Mouse (Mus musculus): Measurements from ENCODE around the gene Ankrd23. TPM values are rescaled to one million over a fixed set of nuclear protein-coding genes. Genes with fewer than 3 reads are reported as not detected.

Gene Ankrd23
- polyA plus RNA-seq, 1 experiment: 5.8 TPM

- no peak overlapping the region for H3K27ac ChIP-seq (ENCODE audit: insufficient read depth, low read depth, low read length)
- TF ChIP-seq POLR2A (IDR thresholded peaks at IDR 0.05; ENCODE audit: low read depth, low read length) (no peak), CTCF (IDR thresholded peaks at IDR 0.05; ENCODE audit: extremely low read depth, insufficient read length, insufficient replicate concordance, low read depth, low read length) (no peak)
- no peak overlapping the region for H3K4me3 ChIP-seq (ENCODE audit: low read depth, low read length)
- no peaks in the 10 kb centered on the region for H3K4me1 ChIP-seq (ENCODE audit: control insufficient read depth, insufficient read depth, insufficient read length, low read length)
- peaks cover 6% of the 10 kb centered on the region for H3K36me3 ChIP-seq (ENCODE audit: control insufficient read depth, insufficient read depth, low read length)
- whole genome bisulfite sequencing: 84% methylated on average over 11 of the region's 11 CpGs
- H3K27me3 ChIP-seq (ENCODE audit: control insufficient read depth, insufficient read depth, low read length): no peaks in the 10 kb centered on the region
Measured at GRCm38 (mm10) chr1:36535477-36536396, 946 bp downstream of the Ankrd23 start.

- WGBS: 24% methylated on average over 6 of the region's 6 CpGs
- Histone ChIP-seq H3K27ac (ENCODE audit: insufficient read depth, low read depth, low read length) (no peak overlapping the region), H3K36me3 (ENCODE audit: control insufficient read depth, insufficient read depth, low read length) (peaks cover 4% of the 10 kb centered on the region), H3K4me1 (ENCODE audit: control insufficient read depth, insufficient read depth, insufficient read length, low read length) (no peaks in the 10 kb centered on the region), H3K27me3 (ENCODE audit: control insufficient read depth, insufficient read depth, low read length) (no peaks in the 10 kb centered on the region), H3K4me3 (ENCODE audit: low read depth, low read length) (no peak overlapping the region)
- TF ChIP-seq CTCF (IDR thresholded peaks at IDR 0.05; ENCODE audit: extremely low read depth, insufficient read length, insufficient replicate concordance, low read depth, low read length): no peak
- TF ChIP-seq POLR2A (IDR thresholded peaks at IDR 0.05; ENCODE audit: low read depth, low read length): no peak
Measured at GRCm38 (mm10) chr1:36534595-36535058, 2.1 kb downstream of the Ankrd23 start.

- H3K4me1 ChIP-seq (ENCODE audit: control insufficient read depth, insufficient read depth, insufficient read length, low read length): no peaks in the 10 kb centered on the region
- TF ChIP-seq POLR2A (IDR thresholded peaks at IDR 0.05; ENCODE audit: low read depth, low read length) (no peak), CTCF (IDR thresholded peaks at IDR 0.05; ENCODE audit: extremely low read depth, insufficient read length, insufficient replicate concordance, low read depth, low read length) (no peak)
- WGBS: 89% methylated on average over 6 of the region's 6 CpGs
- no peaks in the 10 kb centered on the region for H3K27me3 ChIP-seq (ENCODE audit: control insufficient read depth, insufficient read depth, low read length)
- peaks cover under 1% of the 10 kb centered on the region; the same call in 1 of the 2 replicates for H3K36me3 ChIP-seq (ENCODE audit: control insufficient read depth, insufficient read depth, low read length)
- no peak overlapping the region for H3K27ac ChIP-seq (ENCODE audit: insufficient read depth, low read depth, low read length)
- no peak overlapping the region for H3K4me3 ChIP-seq (ENCODE audit: low read depth, low read length)
Measured at GRCm38 (mm10) chr1:36533546-36533945, 3.1 kb downstream of the Ankrd23 start.

DNA sequence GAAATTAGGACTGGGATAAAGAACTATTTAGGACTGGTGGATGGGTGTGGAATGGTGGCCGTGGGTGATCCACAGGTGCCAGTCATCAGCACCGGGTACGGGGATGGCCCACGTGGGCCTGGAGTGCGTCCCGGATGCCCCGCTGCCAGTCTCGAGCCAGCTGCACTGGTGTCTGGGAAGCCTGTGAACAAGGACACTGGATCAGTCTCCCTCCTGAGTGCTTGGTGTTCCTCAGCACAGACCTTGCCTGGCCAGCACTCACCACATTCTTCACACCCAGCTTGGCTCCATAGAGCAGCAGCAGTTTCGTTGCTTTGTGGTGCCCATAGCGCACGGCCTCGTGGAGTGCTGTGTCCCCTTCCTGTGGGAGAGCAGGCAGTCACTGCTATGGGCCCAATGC is 5.2 kb downstream of the Ankrd23 start:
- 94% methylated on average over 12 of the region's 12 CpGs for WGBS
- H3K27me3 ChIP-seq (ENCODE audit: control insufficient read depth, insufficient read depth, low read length): no peaks in the 10 kb centered on the region
- H3K36me3 ChIP-seq (ENCODE audit: control insufficient read depth, insufficient read depth, low read length): peaks cover 5% of the 10 kb centered on the region; the same call in 1 of the 2 replicates
- no peak for TF ChIP-seq POLR2A (IDR thresholded peaks at IDR 0.05; ENCODE audit: low read depth, low read length)
- no peak for TF ChIP-seq CTCF (IDR thresholded peaks at IDR 0.05; ENCODE audit: extremely low read depth, insufficient read length, insufficient replicate concordance, low read depth, low read length)
- no peaks in the 10 kb centered on the region for H3K4me1 ChIP-seq (ENCODE audit: control insufficient read depth, insufficient read depth, insufficient read length, low read length)
- H3K27ac ChIP-seq (ENCODE audit: insufficient read depth, low read depth, low read length): no peak overlapping the region
- H3K4me3 ChIP-seq (ENCODE audit: low read depth, low read length): no peak overlapping the region

DNA sequence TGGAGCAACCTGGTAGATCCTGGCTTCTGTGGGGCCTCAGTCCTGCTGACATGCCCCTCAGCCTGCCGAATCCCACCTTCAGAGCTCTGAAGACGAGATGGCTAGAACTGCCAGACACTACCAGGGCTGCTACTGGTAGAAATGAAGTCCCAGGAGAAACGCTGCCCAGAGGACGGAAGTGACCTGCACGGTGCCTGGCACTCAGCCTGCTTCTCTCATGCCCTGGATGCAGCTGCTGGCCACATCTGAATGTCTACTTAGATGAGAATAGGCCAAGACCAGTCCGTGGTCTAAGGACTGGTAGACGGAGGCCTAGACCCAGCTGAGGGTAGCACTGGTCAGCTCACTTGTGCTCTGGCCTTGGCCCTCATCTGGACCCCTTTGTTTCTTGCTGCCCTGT is 5.7 kb downstream of the Ankrd23 start:
- WGBS: 89% methylated on average over 7 of the region's 7 CpGs
- no peaks in the 10 kb centered on the region for H3K27me3 ChIP-seq (ENCODE audit: control insufficient read depth, insufficient read depth, low read length)
- H3K4me3 ChIP-seq (ENCODE audit: low read depth, low read length): no peak overlapping the region
- no peak overlapping the region for H3K27ac ChIP-seq (ENCODE audit: insufficient read depth, low read depth, low read length)
- TF ChIP-seq POLR2A (IDR thresholded peaks at IDR 0.05; ENCODE audit: low read depth, low read length): no peak
- TF ChIP-seq CTCF (IDR thresholded peaks at IDR 0.05; ENCODE audit: extremely low read depth, insufficient read length, insufficient replicate concordance, low read depth, low read length): no peak
- no peaks in the 10 kb centered on the region for H3K4me1 ChIP-seq (ENCODE audit: control insufficient read depth, insufficient read depth, insufficient read length, low read length)
- H3K36me3 ChIP-seq (ENCODE audit: control insufficient read depth, insufficient read depth, low read length): peaks cover 8% of the 10 kb centered on the region

- 51% methylated on average over 8 of the region's 8 CpGs for WGBS
- H3K4me3 ChIP-seq (ENCODE audit: low read depth, low read length): no peak overlapping the region
- no peak for TF ChIP-seq POLR2A (IDR thresholded peaks at IDR 0.05; ENCODE audit: low read depth, low read length)
Measured at GRCm38 (mm10) chr1:36530485-36530884, 6.2 kb downstream of the Ankrd23 start.

GRCm38 (mm10) chr1:36529875-36530274 is 6.8 kb downstream of the Ankrd23 start:
- Histone ChIP-seq H3K27ac (ENCODE audit: insufficient read depth, low read depth, low read length) (no peak overlapping the region), H3K4me3 (ENCODE audit: low read depth, low read length) (no peak overlapping the region), H3K27me3 (ENCODE audit: control insufficient read depth, insufficient read depth, low read length) (no peaks in the 10 kb centered on the region), H3K4me1 (ENCODE audit: control insufficient read depth, insufficient read depth, insufficient read length, low read length) (no peaks in the 10 kb centered on the region), H3K36me3 (ENCODE audit: control insufficient read depth, insufficient read depth, low read length) (peaks cover 17% of the 10 kb centered on the region)
- WGBS: 96% methylated on average over 4 of the region's 4 CpGs
- TF ChIP-seq POLR2A (IDR thresholded peaks at IDR 0.05; ENCODE audit: low read depth, low read length) (no peak), CTCF (IDR thresholded peaks at IDR 0.05; ENCODE audit: extremely low read depth, insufficient read length, insufficient replicate concordance, low read depth, low read length) (no peak)

More at GRCm38 (mm10) chr1:36530485-36530884, 6.2 kb downstream of the Ankrd23 start:
- Histone ChIP-seq H3K36me3 (ENCODE audit: control insufficient read depth, insufficient read depth, low read length) (peaks cover 12% of the 10 kb centered on the region), H3K4me1 (ENCODE audit: control insufficient read depth, insufficient read depth, insufficient read length, low read length) (no peaks in the 10 kb centered on the region), H3K27me3 (ENCODE audit: control insufficient read depth, insufficient read depth, low read length) (no peaks in the 10 kb centered on the region), H3K27ac (ENCODE audit: insufficient read depth, low read depth, low read length) (no peak overlapping the region)
